Mouse (Mus musculus) liver, adult 2 months (tissue): ENCODE data around the gene Btbd8. TPM values are rescaled to one million over a fixed set of nuclear protein-coding genes. Genes with fewer than 3 reads are reported as not detected.

Experiments
- DNase-seq: peaks from one replicate; pipeline ENCODE4 v3.0.0-alpha.2; 2011; ENCODE audit warnings: low read depth, low spot score; ENCODE audit errors: extremely low read depth
- H3K27ac ChIP-seq: fragments of 200-500 bp; replicated peaks from 2 replicates; pipeline ENCODE4 v1.5.1; 2012; ENCODE audit warnings: low read depth, mild to moderate bottlenecking, control low read depth, inconsistent platforms, low read length; ENCODE audit not compliant: insufficient read depth
- H3K27me3 ChIP-seq: fragments of 200-500 bp; 2 replicates; pipeline ENCODE4 v1.6.1; 2012; ENCODE audit warnings: mild to moderate bottlenecking, moderate library complexity, low read length, inconsistent platforms; ENCODE audit not compliant: control insufficient read depth, insufficient read depth
- H3K36me3 ChIP-seq: fragments of 200-500 bp; 2 replicates; pipeline ENCODE4 v1.6.1; 2012; ENCODE audit warnings: low read length, inconsistent platforms; ENCODE audit not compliant: control insufficient read depth, insufficient read depth
- H3K4me1 ChIP-seq: fragments of 200-500 bp; 2 replicates; pipeline ENCODE4 v1.6.1; 2011; ENCODE audit warnings: low read length; ENCODE audit not compliant: control insufficient read depth, insufficient read depth
- H3K4me3 ChIP-seq: fragments of 200-500 bp; 2 replicates; pipeline ENCODE4 v1.5.1; 2011; ENCODE audit warnings: low read depth, mild to moderate bottlenecking, control low read depth, low read length, moderate library complexity; ENCODE audit not compliant: insufficient read depth
- H3K79me2 ChIP-seq: fragments of 200-500 bp; 2 replicates; pipeline ENCODE4 v1.6.1; 2012; ENCODE audit warnings: inconsistent platforms, mild to moderate bottlenecking, low read length, moderate library complexity; ENCODE audit not compliant: control insufficient read depth, insufficient read depth
- H3K9ac ChIP-seq: fragments of 200-500 bp; 2 replicates; pipeline ENCODE4 v1.6.1; 2012; ENCODE audit warnings: low read depth, mild to moderate bottlenecking, control low read depth, inconsistent platforms, low read length
- CTCF ChIP-seq: fragments of 200-500 bp; IDR thresholded peaks from 2 replicates; pipeline ENCODE4 v1.5.1; 2011; ENCODE audit warnings: low read depth, low read length, control low read depth
- POLR2A ChIP-seq: fragments of 200-500 bp; IDR thresholded peaks from 2 replicates; pipeline ENCODE4 v1.6.1; 2011; ENCODE audit warnings: low read length, control low read depth; ENCODE audit not compliant: insufficient read depth; ENCODE audit errors: extremely low read depth
- WGBS: fragments of 180-500 bp; shearing (Covaris S2); methylation state at CpG from one replicate; pipeline ENCODE4 v1.1.7; 2018; 5-methylcytosine and 5-hydroxymethylcytosine counted together
- polyA plus RNA-seq: library from polyadenylated mRNA; depleted of rRNA; stranded (reverse); fragments of >200 nt; gene quantifications from 2 replicates; pipeline ENCODE4 v1.2.3, GENCODE M21; 2012
- total RNA-seq: library from RNA; depleted of rRNA; stranded (reverse); fragments of >200 nt; gene quantifications from 2 replicates; pipeline ENCODE4 v1.2.3, GENCODE M21; 2014

Btbd8 gene
- total and polyA plus RNA-seq, 2 experiments: 0.33 to 3.4 TPM

DNA sequence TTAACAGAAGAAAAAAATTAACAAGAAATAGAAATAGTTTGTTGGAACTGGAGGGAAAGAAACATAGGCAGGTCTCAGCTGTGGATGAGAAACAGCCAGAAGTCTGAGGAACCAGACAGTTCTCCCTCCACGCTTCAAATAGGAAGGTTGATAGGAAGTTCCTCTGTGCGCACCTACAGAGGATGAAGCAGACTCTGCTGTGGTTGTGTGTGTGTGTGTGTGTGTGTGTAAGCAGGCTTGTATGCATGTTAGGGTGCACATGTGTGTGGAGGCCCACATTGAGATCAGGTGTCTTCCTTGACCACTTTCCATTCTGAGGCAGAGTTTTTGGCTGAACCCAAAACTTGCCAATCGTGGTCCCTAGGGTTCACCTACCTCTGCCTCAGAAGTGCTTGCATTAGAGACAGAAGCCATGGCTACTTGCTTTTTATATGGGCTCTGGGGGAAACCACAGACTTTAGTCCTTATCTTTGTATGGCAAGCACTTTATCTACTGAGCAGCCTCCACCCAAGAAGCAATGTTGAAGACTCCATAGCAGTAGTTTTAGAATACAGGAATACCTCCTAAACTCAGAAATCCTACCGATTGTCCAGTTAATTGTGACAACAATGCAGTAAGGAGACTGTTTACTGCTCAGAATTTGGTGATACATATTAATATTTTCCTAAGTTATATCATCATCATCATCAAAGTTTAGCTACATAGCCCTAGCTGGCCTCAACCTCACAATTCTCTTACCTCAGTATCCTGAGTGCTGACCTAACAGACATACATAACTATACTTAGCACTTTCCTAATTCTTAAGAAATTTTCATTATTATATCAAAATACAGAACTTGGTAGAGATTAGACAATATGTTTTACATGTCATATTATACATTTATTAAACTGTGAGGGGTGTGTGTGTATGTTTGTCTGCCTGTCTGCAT is 24.6 kb downstream of the Btbd8 start:
- Histone ChIP-seq H3K79me2 (no peaks in the 10 kb centered on the region), H3K36me3 (no peaks in the 10 kb centered on the region), H3K27ac (no peak overlapping the region), H3K9ac (no peak overlapping the region), H3K4me3 (no peak overlapping the region), H3K27me3 (no peaks in the 10 kb centered on the region), H3K4me1 (no peaks in the 10 kb centered on the region)
- no peak for DNase-seq
- WGBS: 96% methylated on average over 4 of the region's 4 CpGs
- TF ChIP-seq CTCF: no peak
- TF ChIP-seq POLR2A: no peak

DNA sequence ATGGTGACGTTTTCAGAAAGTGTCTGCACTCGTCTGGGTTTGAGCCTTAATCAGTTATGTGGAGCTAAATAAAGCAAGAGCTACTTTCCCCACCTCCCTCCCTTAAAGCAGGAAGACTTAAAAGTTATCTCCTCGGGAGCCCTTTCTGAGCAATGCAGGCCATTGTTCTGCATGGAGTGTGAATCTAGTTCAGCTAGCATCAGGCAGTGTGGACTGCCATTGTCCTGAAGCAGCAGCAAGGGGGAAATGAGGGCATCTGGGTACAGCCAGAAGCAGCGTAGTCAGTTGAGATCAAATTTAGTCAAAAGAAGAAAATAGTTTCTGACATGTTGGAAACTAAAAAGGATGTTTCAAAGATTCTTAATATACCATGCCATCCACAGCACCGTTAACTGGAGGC is 28.7 kb downstream of the Btbd8 start:
- H3K4me1 ChIP-seq: no peaks in the 10 kb centered on the region
- no peaks in the 10 kb centered on the region for H3K79me2 ChIP-seq
- no peak overlapping the region for H3K9ac ChIP-seq
- DNase-seq: no peak
- H3K27ac ChIP-seq: no peak overlapping the region
- TF ChIP-seq POLR2A: no peak
- no peak for TF ChIP-seq CTCF
- 79% methylated on average over 5 of the region's 5 CpGs for WGBS
- no peak overlapping the region for H3K4me3 ChIP-seq
- H3K36me3 ChIP-seq: peaks cover 4% of the 10 kb centered on the region; the same call in 1 of the 2 replicates
- no peaks in the 10 kb centered on the region for H3K27me3 ChIP-seq

DNA sequence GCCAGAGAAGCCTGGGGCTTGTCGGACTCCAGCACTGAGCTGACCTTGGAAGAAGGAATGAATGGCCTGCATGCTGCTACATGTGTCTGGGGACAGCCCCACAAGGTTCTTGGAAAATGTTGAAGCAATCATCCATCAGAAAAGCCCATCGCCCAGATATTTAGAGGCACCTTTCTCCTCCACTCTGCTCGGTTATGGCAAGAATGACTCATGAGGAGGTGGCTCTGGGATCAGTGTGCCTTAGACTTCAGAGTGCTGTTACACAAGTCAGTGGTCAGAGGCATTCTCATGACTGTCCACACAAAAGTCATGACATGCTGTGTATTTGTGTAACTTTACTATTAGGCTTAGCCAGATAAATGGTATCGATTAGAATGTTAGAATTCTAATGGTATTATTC is 29.3 kb downstream of the Btbd8 start:
- Histone ChIP-seq H3K9ac (no peak overlapping the region), H3K79me2 (no peaks in the 10 kb centered on the region), H3K27ac (no peak overlapping the region), H3K4me1 (no peaks in the 10 kb centered on the region), H3K27me3 (no peaks in the 10 kb centered on the region), H3K36me3 (peaks cover 4% of the 10 kb centered on the region; the same call in 1 of the 2 replicates), H3K4me3 (no peak overlapping the region)
- TF ChIP-seq POLR2A (no peak), CTCF (no peak)
- DNase-seq: no peak
- 91% methylated on average over 4 of the region's 4 CpGs for WGBS

DNA sequence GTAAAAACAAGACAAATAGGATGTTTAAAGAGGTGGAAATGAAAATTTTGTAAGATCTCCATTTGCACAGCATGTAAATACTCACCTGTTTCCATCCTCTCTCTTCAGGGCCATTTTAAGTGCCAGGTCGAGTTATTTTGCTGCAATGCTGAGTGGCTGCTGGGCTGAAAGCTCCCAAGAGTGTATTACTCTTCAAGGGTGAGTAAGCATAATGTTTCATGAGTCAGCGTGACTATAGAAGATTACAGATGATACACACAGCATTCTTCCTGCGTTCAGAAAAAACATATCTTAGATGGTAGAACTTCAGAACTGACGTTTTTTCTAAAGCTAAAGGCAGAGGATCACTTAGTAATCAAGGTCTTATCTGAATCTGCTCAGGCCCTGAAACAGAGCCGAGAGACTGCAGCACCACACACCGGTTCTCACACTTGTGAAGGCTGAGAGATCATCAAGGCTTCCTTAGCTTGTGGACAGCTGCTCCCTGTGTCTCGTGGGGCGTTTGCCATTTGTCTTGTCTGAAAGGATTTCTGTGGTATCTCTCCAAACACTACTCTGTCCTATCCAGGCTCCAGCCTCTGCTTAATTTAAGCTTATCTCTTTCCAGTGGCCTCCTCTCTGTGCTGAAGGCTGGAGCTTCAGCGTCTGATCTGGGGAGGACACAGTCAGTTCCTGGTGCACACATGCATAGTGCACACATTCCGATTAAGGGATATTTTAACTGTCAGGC is 33.0 kb downstream of the Btbd8 start:
- no peak for DNase-seq
- Histone ChIP-seq H3K27me3 (no peaks in the 10 kb centered on the region), H3K27ac (no peak overlapping the region), H3K36me3 (peaks cover 4% of the 10 kb centered on the region; the same call in 1 of the 2 replicates), H3K79me2 (no peaks in the 10 kb centered on the region), H3K4me3 (no peak overlapping the region), H3K9ac (no peak overlapping the region), H3K4me1 (no peaks in the 10 kb centered on the region)
- TF ChIP-seq CTCF (no peak), POLR2A (no peak)
- WGBS: 80% methylated on average over 10 of the region's 10 CpGs

DNA sequence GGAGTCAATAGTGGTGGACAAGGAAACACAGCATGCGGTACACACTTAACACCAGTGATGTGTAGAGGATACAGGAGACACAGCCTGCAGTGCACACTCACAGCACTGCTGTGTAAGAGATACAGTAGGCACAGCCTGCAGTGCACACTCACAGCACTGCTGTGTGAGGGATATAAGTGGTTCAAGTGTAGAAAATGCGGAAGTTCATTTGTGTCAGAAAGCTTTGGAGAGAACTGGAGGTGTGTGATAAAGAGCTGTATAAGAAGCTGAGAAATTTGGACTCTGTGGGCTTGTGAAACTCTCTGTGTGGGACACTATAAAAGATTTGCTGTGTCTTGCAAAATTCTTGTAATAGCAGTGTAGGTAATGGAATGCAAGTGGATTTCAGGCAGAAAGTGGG is 42.4 kb downstream of the Btbd8 start:
- WGBS: 94% methylated on average over 2 of the region's 2 CpGs
- no peak for DNase-seq

DNA sequence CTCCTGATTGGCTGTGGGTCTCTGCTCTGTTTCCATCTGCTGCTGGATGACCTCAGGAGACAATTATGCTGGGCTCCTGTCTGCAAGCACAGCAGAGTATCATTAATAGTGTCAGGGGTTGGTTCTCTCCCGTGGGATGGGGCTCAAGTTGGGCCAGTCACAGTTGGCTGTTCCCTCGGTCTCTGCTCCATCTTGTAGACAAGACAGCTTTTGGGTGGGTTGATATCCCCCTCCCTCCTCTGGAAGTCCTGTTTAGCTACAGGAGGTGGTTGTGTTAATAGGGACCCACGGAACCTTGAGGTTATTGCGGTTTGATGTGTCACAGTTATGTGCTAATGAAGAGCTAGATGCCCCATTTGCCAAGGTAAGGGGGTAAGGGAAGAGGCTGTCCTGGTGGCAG is 51.2 kb downstream of the Btbd8 start:
- no peak overlapping the region for H3K27ac ChIP-seq
- no peaks in the 10 kb centered on the region for H3K79me2 ChIP-seq
- H3K9ac ChIP-seq: no peak overlapping the region
- TF ChIP-seq POLR2A: no peak
- TF ChIP-seq CTCF: no peak
- H3K4me3 ChIP-seq: no peak overlapping the region
- H3K36me3 ChIP-seq: peaks cover 2% of the 10 kb centered on the region; the same call in 1 of the 2 replicates
- H3K4me1 ChIP-seq: no peaks in the 10 kb centered on the region
- no peaks in the 10 kb centered on the region for H3K27me3 ChIP-seq
- WGBS: 85% methylated on average over 4 of the region's 4 CpGs
- DNase-seq: no peak

More for the DNA sequence above, 42.4 kb downstream of the Btbd8 start:
- Histone ChIP-seq H3K4me1 (no peaks in the 10 kb centered on the region), H3K79me2 (no peaks in the 10 kb centered on the region), H3K36me3 (no peaks in the 10 kb centered on the region; the same call in 1 of the 2 replicates), H3K27ac (no peak overlapping the region), H3K4me3 (no peak overlapping the region), H3K27me3 (no peaks in the 10 kb centered on the region), H3K9ac (no peak overlapping the region)
- TF ChIP-seq CTCF (no peak), POLR2A (no peak)
